Mouse (Mus musculus): ENCODE measurements at regions not wholly inside any gene's neighbourhood (a gene's known extent, or its start where the extent isn't known, plus 50 kb on each side); places are given as distances from the start of the nearest gene placed in this dataset.

DNA sequence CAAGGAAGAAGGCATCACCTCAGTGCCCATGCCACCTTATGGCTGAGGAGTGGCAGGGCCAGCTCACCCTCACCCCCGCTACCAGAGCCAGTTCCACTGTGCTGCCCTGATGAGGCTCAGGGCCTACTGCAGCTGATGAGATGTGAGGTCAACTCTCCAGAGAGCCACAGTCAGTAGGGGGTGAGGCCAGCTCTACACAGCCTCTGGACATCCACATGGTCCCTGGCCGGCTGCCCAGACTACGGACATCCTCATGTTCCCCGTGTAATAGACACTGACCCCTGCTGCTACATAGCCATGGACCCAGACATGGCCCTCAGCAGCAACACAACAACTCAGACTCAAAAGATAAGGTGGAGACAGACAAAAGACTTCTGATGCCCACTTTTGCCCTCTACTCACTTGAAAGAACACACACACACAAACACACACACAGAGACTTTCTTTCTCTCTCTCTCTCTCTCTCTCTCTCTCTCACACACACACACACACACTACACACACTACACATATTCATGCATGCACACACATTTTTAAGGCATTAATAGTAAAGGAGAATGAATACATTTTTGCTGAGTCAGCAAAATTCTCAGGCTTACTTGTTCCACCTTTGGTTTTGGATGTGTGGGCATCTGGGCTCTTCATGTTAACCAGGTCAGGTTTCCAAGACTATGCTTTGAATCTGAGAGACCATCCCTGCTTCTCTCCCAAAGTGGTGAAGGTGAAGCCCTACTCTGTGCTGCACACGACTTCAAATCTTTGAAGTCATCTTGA, 604.4 kb upstream of the Nrp1 start:
- TF ChIP-seq POLR2A (IDR thresholded peaks at IDR 0.05; ENCODE audit: insufficient read length, low read depth) (no peak), E2F4 (IDR thresholded peaks at IDR 0.05; ENCODE audit: insufficient read depth) (no peak), USF1 (IDR thresholded peaks at IDR 0.05; ENCODE audit: low read depth) (no peak), TCF12 (IDR thresholded peaks at IDR 0.05; ENCODE audit: insufficient read depth, poor library complexity, severe bottlenecking) (no peak), MAX (IDR thresholded peaks at IDR 0.05; ENCODE audit: low read depth) (no peak), CEBPB (IDR thresholded peaks at IDR 0.05; ENCODE audit: insufficient read depth, poor library complexity, severe bottlenecking) (no peak), MYOD1 (IDR thresholded peaks at IDR 0.05; ENCODE audit: control insufficient read depth in 1 of 3, insufficient read length in 2 of 3, low read depth in 2 of 3) (no peak), MYOG (IDR thresholded peaks at IDR 0.05; ENCODE audit: control insufficient read depth in 1 of 3, insufficient read depth in 1 of 3, insufficient read length in 2 of 3, low read depth in 2 of 3) (no peak), POLR2AphosphoS2 (IDR thresholded peaks at IDR 0.05; ENCODE audit: insufficient read length, low read depth) (no peak)

All from myocyte (in vitro differentiated cells).